Mouse (Mus musculus) forebrain, embryonic 10.5 days (tissue): Measurements from ENCODE around the gene Tigd3. TPM values are rescaled to one million over a fixed set of nuclear protein-coding genes. Genes with fewer than 3 reads are reported as not detected.
A peak's percentile ranks its signal among the peaks of the same experiment; 100 is the strongest.

Experiments
- DNase-seq: peaks from one replicate; pipeline ENCODE4 v3.0.0-alpha.2; 2017; ENCODE audit warnings: low spot score; ENCODE audit errors: extremely low spot score
- H3K27ac ChIP-seq: fragments of 300-500 bp; sonication (generic); 2 replicates; pipeline ENCODE4 v1.5.1; 2016; ENCODE audit warnings: mild to moderate bottlenecking
- H3K27me3 ChIP-seq: fragments of 300-500 bp; sonication (generic); 2 replicates; pipeline ENCODE4 v1.6.1; 2016; ENCODE audit warnings: mild to moderate bottlenecking; ENCODE audit not compliant: poor library complexity, severe bottlenecking
- H3K36me3 ChIP-seq: fragments of 300-500 bp; sonication (generic); replicated peaks from 2 replicates; pipeline ENCODE4 v1.6.1; 2016; ENCODE audit warnings: mild to moderate bottlenecking, moderate library complexity
- H3K4me1 ChIP-seq: fragments of 300-500 bp; sonication (generic); 2 replicates; pipeline ENCODE4 v1.6.1; 2016
- H3K4me3 ChIP-seq: fragments of 300-500 bp; sonication (generic); 2 replicates; pipeline ENCODE4 v1.5.1; 2016; ENCODE audit warnings: mild to moderate bottlenecking, moderate library complexity
- H3K9me3 ChIP-seq: fragments of 300-500 bp; sonication (generic); 2 replicates; pipeline ENCODE4 v1.6.1; 2016; ENCODE audit warnings: mild to moderate bottlenecking, moderate library complexity
- WGBS: fragments of 180-500 bp; shearing (Covaris S2); methylation state at CpG from one replicate; pipeline ENCODE4 v1.1.7; 2016; 5-methylcytosine and 5-hydroxymethylcytosine counted together
- polyA plus RNA-seq: library from polyadenylated mRNA; unstranded; fragments of >200 nt; fragmentation: Nextera tagmentation; extraction: Ambion mirVana; gene quantifications from 2 replicates; pipeline ENCODE4 v1.2.1, GENCODE M21; 2016

Gene Tigd3
- 9.0 and 9.1 TPM in 2 replicates for polyA plus RNA-seq

- Histone ChIP-seq H3K4me3 (peak within 1 kb of the TSS; percentile 76), H3K36me3 (peaks cover 61% of the 10 kb centered on the region), H3K9me3 (no peaks in the 10 kb centered on the region), H3K27me3 (no peaks in the 10 kb centered on the region), H3K4me1 (peaks cover 29% of the 10 kb centered on the region), H3K27ac (peak within 1 kb of the TSS; percentile 94)
- peak; percentile 97 for DNase-seq
- 6% methylated on average over 36 of the region's 36 CpGs for WGBS
These were observed at the start of gene Tigd3 for GRCm38 (mm10) chr19:5894002-5894678. TSS of gene Tigd3 (minus strand) at chr19:5894149.

- 95% methylated on average over 15 of the region's 15 CpGs for WGBS
- DNase-seq: no peak
- Histone ChIP-seq H3K27me3 (no peaks in the 10 kb centered on the region), H3K27ac (no peak overlapping the region), H3K4me1 (peaks cover 1% of the 10 kb centered on the region; the same call in 1 of the 2 replicates), H3K36me3 (peaks cover 98% of the 10 kb centered on the region), H3K4me3 (no peak overlapping the region), H3K9me3 (no peaks in the 10 kb centered on the region)
These were observed 49.5 kb upstream of the Tigd3 start for GRCm38 (mm10) chr19:5943404-5943803.

GRCm38 (mm10) chr19:5942581-5942980, 48.6 kb upstream of the Tigd3 start:
- Histone ChIP-seq H3K4me3 (no peak overlapping the region), H3K27ac (no peak overlapping the region), H3K4me1 (peaks cover 10% of the 10 kb centered on the region), H3K27me3 (no peaks in the 10 kb centered on the region), H3K36me3 (peaks cover 90% of the 10 kb centered on the region), H3K9me3 (no peaks in the 10 kb centered on the region)
- DNase-seq: no peak
- WGBS: 94% methylated on average over 7 of the region's 7 CpGs

GRCm38 (mm10) chr19:5940656-5941055, 46.7 kb upstream of the Tigd3 start:
- Histone ChIP-seq H3K27ac (no peak overlapping the region), H3K27me3 (no peaks in the 10 kb centered on the region), H3K9me3 (no peaks in the 10 kb centered on the region), H3K4me3 (no peak overlapping the region), H3K36me3 (peaks cover 71% of the 10 kb centered on the region), H3K4me1 (peaks cover 16% of the 10 kb centered on the region)
- DNase-seq: no peak
- 90% methylated on average over 10 of the region's 10 CpGs for WGBS

- H3K27ac ChIP-seq: no peak overlapping the region
- H3K9me3 ChIP-seq: no peaks in the 10 kb centered on the region
- H3K36me3 ChIP-seq: peaks cover 66% of the 10 kb centered on the region
- no peak for DNase-seq
- peaks cover 18% of the 10 kb centered on the region for H3K4me1 ChIP-seq
- H3K4me3 ChIP-seq: no peak overlapping the region
- 83% methylated on average over 4 of the region's 4 CpGs for WGBS
- H3K27me3 ChIP-seq: no peaks in the 10 kb centered on the region
These were observed 46.2 kb upstream of the Tigd3 start for GRCm38 (mm10) chr19:5940173-5940572.

GRCm38 (mm10) chr19:5939715-5940114, 45.8 kb upstream of the Tigd3 start:
- Histone ChIP-seq H3K4me1 (peaks cover 21% of the 10 kb centered on the region), H3K27me3 (no peaks in the 10 kb centered on the region), H3K36me3 (peaks cover 61% of the 10 kb centered on the region), H3K27ac (no peak overlapping the region), H3K4me3 (no peak overlapping the region), H3K9me3 (no peaks in the 10 kb centered on the region)
- DNase-seq: no peak
- WGBS: 87% methylated on average over 5 of the region's 5 CpGs

GRCm38 (mm10) chr19:5938516-5938915, 44.6 kb upstream of the Tigd3 start:
- Histone ChIP-seq H3K9me3 (no peaks in the 10 kb centered on the region), H3K27ac (no peak overlapping the region), H3K4me3 (no peak overlapping the region), H3K36me3 (peaks cover 49% of the 10 kb centered on the region), H3K4me1 (peaks cover 21% of the 10 kb centered on the region), H3K27me3 (no peaks in the 10 kb centered on the region)
- no peak for DNase-seq
- WGBS: 85% methylated on average over 6 of the region's 6 CpGs

- 46% methylated on average over 14 of the region's 14 CpGs for WGBS
These were observed 44.0 kb upstream of the Tigd3 start for GRCm38 (mm10) chr19:5937836-5938406.

GRCm38 (mm10) chr19:5937095-5937835, 43.3 kb upstream of the Tigd3 start:
- H3K4me3 ChIP-seq: no peak overlapping the region; the same call in 1 of the 2 replicates
- peaks cover 21% of the 10 kb centered on the region for H3K4me1 ChIP-seq
- H3K27ac ChIP-seq: peak overlapping the region; percentile 44; the same call in 1 of the 2 replicates
- DNase-seq: no peak
- 81% methylated on average over 21 of the region's 21 CpGs for WGBS
- peaks cover 37% of the 10 kb centered on the region for H3K36me3 ChIP-seq
- no peaks in the 10 kb centered on the region for H3K9me3 ChIP-seq
- no peaks in the 10 kb centered on the region for H3K27me3 ChIP-seq

More at GRCm38 (mm10) chr19:5937836-5938406, 44.0 kb upstream of the Tigd3 start:
- no peaks in the 10 kb centered on the region for H3K27me3 ChIP-seq
- peaks cover 21% of the 10 kb centered on the region for H3K4me1 ChIP-seq
- H3K9me3 ChIP-seq: no peaks in the 10 kb centered on the region
- DNase-seq: no peak
- H3K4me3 ChIP-seq: no peak overlapping the region; the same call in 1 of the 2 replicates
- H3K27ac ChIP-seq: 0 out of 2 replicates have a peak overlapping the region, but pooled peaks have one; percentile 9
- peaks cover 43% of the 10 kb centered on the region for H3K36me3 ChIP-seq

GRCm38 (mm10) chr19:5935691-5936090, 41.7 kb upstream of the Tigd3 start:
- Histone ChIP-seq H3K4me3 (no peak overlapping the region), H3K27me3 (no peaks in the 10 kb centered on the region), H3K36me3 (peaks cover 22% of the 10 kb centered on the region), H3K4me1 (peaks cover 21% of the 10 kb centered on the region), H3K9me3 (no peaks in the 10 kb centered on the region), H3K27ac (no peak overlapping the region)
- DNase-seq: no peak
- 82% methylated on average over 5 of the region's 5 CpGs for WGBS

- DNase-seq: no peak
These were observed 41.3 kb upstream of the Tigd3 start for GRCm38 (mm10) chr19:5935266-5935665.

GRCm38 (mm10) chr19:5929634-5930596, 36.0 kb upstream of the Tigd3 start:
- DNase-seq: no peak
- Histone ChIP-seq H3K4me3 (no peak overlapping the region), H3K36me3 (no peaks in the 10 kb centered on the region), H3K9me3 (no peaks in the 10 kb centered on the region), H3K27me3 (peaks cover 17% of the 10 kb centered on the region), H3K27ac (peak overlapping the region; percentile 20; the same call in 1 of the 2 replicates), H3K4me1 (peaks cover 28% of the 10 kb centered on the region)
- WGBS: 80% methylated on average over 14 of the region's 14 CpGs

More at GRCm38 (mm10) chr19:5935266-5935665, 41.3 kb upstream of the Tigd3 start:
- no peak overlapping the region; the same call in 1 of the 2 replicates for H3K27ac ChIP-seq
- no peaks in the 10 kb centered on the region for H3K27me3 ChIP-seq
- peaks cover 21% of the 10 kb centered on the region for H3K4me1 ChIP-seq
- no peak overlapping the region for H3K4me3 ChIP-seq
- no peaks in the 10 kb centered on the region for H3K9me3 ChIP-seq
- WGBS: 75% methylated on average over 3 of the region's 3 CpGs
- H3K36me3 ChIP-seq: peaks cover 18% of the 10 kb centered on the region
